Mouse (Mus musculus): ENCODE results near the gene Mtfp1. TPM values are rescaled to one million over a fixed set of nuclear protein-coding genes. Genes with fewer than 3 reads are reported as not detected.
"Not testable (repeated sequence)": the region's sequence is repeated elsewhere in the genome, so short reads cannot be mapped to it uniquely, and the experiment has no call there.

Mtfp1 gene
- polyA plus RNA-seq (2012; ENCODE audit: insufficient read depth, insufficient read length, missing spikeins), result 0.76 and 0.78 TPM in 2 replicates

- TF ChIP-seq POLR2A (IDR thresholded peaks at IDR 0.05; ENCODE audit: borderline replicate concordance, low read depth, low read length) (no peak), CTCF (IDR thresholded peaks at IDR 0.05; ENCODE audit: low read depth, low read length) (no peak)
- peak within 1 kb of the TSS; percentile 81 for H3K4me3 ChIP-seq (ENCODE audit: insufficient read depth, low read length)
- peaks cover 9% of the 10 kb centered on the region for H3K4me1 ChIP-seq (ENCODE audit: control insufficient read depth, insufficient read depth, low read length)
Observed at GRCm38 (mm10) chr11:4095171-4096053, at the start of gene Mtfp1. Gene Mtfp1, minus strand, starts transcription at chr11:4095445.

DNA sequence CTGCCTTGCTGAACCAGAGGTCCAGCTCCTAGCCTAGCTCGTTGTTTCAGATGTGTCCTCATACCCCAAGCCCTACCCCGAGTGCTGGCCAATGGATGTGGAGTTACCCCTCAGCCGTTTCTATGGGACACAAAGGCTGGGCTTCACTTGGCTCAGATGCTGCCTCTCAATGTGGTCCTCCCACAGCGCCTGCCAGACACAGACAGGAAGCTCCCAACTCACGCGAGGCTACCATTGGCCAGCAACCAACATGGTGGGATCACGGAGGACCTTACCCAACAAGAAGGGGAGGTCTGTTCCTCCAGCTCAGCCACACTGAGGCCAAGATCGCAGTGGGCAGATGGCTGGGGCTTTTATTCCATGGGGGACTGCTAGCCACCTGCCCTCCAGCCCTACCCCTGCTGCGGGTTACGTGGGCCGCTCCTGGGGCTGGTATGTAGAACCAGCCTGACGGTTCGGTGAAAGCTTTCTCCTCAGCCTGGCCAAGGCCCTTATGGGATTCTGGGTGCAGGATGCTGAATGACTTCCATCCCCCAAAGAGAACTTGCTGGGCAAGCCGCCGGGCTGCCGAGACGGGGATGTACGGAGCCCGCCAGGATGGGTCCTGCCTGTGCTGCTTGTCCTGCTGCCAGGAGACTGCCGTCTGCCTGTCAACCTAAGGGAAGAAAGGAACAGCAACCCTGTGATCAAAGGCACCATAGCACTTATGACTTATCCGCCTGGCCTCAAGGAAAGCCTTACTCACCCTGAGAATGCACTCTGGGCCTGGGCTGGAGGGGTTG, 48.2 kb upstream of the Mtfp1 start:
- no peak overlapping the region for H3K27ac ChIP-seq (ENCODE audit: insufficient read depth, low read depth, low read length)
- TF ChIP-seq CTCF (IDR thresholded peaks at IDR 0.05; ENCODE audit: low read depth, low read length) (no peak), POLR2A (IDR thresholded peaks at IDR 0.05; ENCODE audit: borderline replicate concordance, low read depth, low read length) (no peak)
- H3K4me1 ChIP-seq (ENCODE audit: control insufficient read depth, insufficient read depth, low read length), result peaks cover 7% of the 10 kb centered on the region
- H3K4me3 ChIP-seq (ENCODE audit: insufficient read depth, low read length), result no peak overlapping the region

More at GRCm38 (mm10) chr11:4095171-4096053, at the start of gene Mtfp1:
- H3K27ac ChIP-seq (ENCODE audit: insufficient read depth, low read depth, low read length), result peak within 1 kb of the TSS; percentile 61

DNA sequence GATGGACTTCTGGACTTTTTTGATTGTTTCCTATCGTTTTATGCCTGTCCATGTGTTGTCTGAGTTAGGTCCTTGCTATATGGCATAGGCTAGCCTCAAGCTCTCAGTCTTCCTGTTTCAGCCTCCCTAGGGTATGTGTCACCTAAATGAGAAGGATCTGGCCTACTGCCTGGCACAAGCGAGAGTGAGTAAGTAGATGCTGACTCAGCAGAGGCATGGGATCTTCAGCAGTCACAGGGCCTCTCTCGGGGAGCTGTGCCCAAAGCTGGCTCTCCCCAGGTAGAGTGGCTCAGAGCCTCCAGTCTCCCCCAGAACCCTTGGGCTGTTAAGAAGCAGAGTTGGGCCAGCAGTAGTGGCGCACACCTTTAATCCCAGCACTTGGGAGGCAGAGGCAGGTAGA, 47.1 kb upstream of the Mtfp1 start:
- Histone ChIP-seq H3K27ac (ENCODE audit: insufficient read depth, low read depth, low read length) (no peak overlapping the region), H3K4me3 (ENCODE audit: insufficient read depth, low read length) (no peak overlapping the region), H3K4me1 (ENCODE audit: control insufficient read depth, insufficient read depth, low read length) (peaks cover 7% of the 10 kb centered on the region)
- TF ChIP-seq CTCF (IDR thresholded peaks at IDR 0.05; ENCODE audit: low read depth, low read length) (no peak), POLR2A (IDR thresholded peaks at IDR 0.05; ENCODE audit: borderline replicate concordance, low read depth, low read length) (no peak)

GRCm38 (mm10) chr11:4141505-4141904, 46.3 kb upstream of the Mtfp1 start:
- TF ChIP-seq CTCF (IDR thresholded peaks at IDR 0.05; ENCODE audit: low read depth, low read length), result no peak
- TF ChIP-seq POLR2A (IDR thresholded peaks at IDR 0.05; ENCODE audit: borderline replicate concordance, low read depth, low read length), result no peak
- Histone ChIP-seq H3K4me1 (ENCODE audit: control insufficient read depth, insufficient read depth, low read length) (peaks cover 7% of the 10 kb centered on the region), H3K27ac (ENCODE audit: insufficient read depth, low read depth, low read length) (no peak overlapping the region), H3K4me3 (ENCODE audit: insufficient read depth, low read length) (no peak overlapping the region)

DNA sequence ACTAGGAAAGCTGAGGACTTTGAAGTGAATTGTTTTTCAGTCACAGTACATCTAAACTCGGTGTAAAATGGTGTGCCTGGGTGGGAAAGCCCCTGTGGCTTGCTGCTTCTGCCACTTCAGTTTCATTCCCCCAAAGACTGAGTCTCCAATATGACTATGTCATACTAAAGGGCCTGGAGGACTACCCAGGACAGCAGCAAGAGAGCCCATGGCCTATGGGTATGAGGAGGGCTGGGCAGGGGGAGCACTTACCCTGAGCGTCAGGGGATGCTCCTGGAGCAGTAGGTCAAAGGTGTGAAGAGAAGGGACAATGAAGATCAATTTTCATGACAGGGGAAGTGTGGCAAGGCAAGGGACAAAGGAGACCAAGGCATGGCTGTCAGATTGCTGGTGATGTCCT, 43.7 kb upstream of the Mtfp1 start:
- Histone ChIP-seq H3K4me1 (ENCODE audit: control insufficient read depth, insufficient read depth, low read length) (peaks cover 10% of the 10 kb centered on the region), H3K27ac (ENCODE audit: insufficient read depth, low read depth, low read length) (no peak overlapping the region), H3K4me3 (ENCODE audit: insufficient read depth, low read length) (no peak overlapping the region)
- TF ChIP-seq CTCF (IDR thresholded peaks at IDR 0.05; ENCODE audit: low read depth, low read length), result no peak
- no peak for TF ChIP-seq POLR2A (IDR thresholded peaks at IDR 0.05; ENCODE audit: borderline replicate concordance, low read depth, low read length)

GRCm38 (mm10) chr11:4134986-4135935, 40.0 kb upstream of the Mtfp1 start, which contains the start of gene Rnf215:
Gene Rnf215, plus strand, starts transcription at chr11:4135202.
- Histone ChIP-seq H3K4me3 (ENCODE audit: insufficient read depth, low read length) (peak within 1 kb of the TSS; percentile 79), H3K27ac (ENCODE audit: insufficient read depth, low read depth, low read length) (peak within 1 kb of the TSS; percentile 44), H3K4me1 (ENCODE audit: control insufficient read depth, insufficient read depth, low read length) (0 out of 2 replicates have a peak, but pooled peaks cover 3% of the 10 kb centered on the region)
- TF ChIP-seq CTCF (IDR thresholded peaks at IDR 0.05; ENCODE audit: low read depth, low read length) (peak; percentile 68), POLR2A (IDR thresholded peaks at IDR 0.05; ENCODE audit: borderline replicate concordance, low read depth, low read length) (0 out of 2 replicates have a peak, but pooled peaks have one; percentile 53)

- 0 out of 2 replicates have a peak, but pooled peaks cover 3% of the 10 kb centered on the region for H3K4me1 ChIP-seq (ENCODE audit: control insufficient read depth, insufficient read depth, low read length)
- no peak overlapping the region for H3K27ac ChIP-seq (ENCODE audit: insufficient read depth, low read depth, low read length)
- peak overlapping the region; percentile 38; the same call in 1 of the 2 replicates for H3K4me3 ChIP-seq (ENCODE audit: insufficient read depth, low read length)
- TF ChIP-seq CTCF (IDR thresholded peaks at IDR 0.05; ENCODE audit: low read depth, low read length) (no peak), POLR2A (IDR thresholded peaks at IDR 0.05; ENCODE audit: borderline replicate concordance, low read depth, low read length) (no peak)
Observed at GRCm38 (mm10) chr11:4134400-4134799, 39.2 kb upstream of the Mtfp1 start.

DNA sequence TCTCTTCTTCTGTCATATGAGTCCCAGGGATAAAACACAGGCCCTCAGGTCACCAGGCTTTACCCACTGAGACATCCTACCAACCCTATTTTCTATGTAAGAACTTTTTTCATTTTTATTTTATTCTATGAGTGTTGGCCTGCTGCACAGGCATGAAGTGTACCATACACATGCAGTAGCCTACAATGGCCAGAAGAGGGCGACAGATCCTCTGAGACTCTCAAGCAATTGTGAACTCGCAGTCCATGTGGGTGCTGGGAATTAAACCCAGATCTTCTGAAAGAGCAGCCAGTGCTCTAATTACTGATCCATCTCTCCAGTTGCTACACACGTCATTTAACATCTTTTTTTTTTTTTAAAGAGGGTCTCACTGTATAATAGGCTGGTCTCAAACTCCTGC, 38.2 kb upstream of the Mtfp1 start:
- TF ChIP-seq CTCF (IDR thresholded peaks at IDR 0.05; ENCODE audit: low read depth, low read length) (no peak), POLR2A (IDR thresholded peaks at IDR 0.05; ENCODE audit: borderline replicate concordance, low read depth, low read length) (no peak)
- no peak overlapping the region for H3K4me3 ChIP-seq (ENCODE audit: insufficient read depth, low read length)
- no peak overlapping the region for H3K27ac ChIP-seq (ENCODE audit: insufficient read depth, low read depth, low read length)
- 0 out of 2 replicates have a peak, but pooled peaks cover 3% of the 10 kb centered on the region for H3K4me1 ChIP-seq (ENCODE audit: control insufficient read depth, insufficient read depth, low read length)

- not testable (repeated sequence) for H3K4me3 ChIP-seq (ENCODE audit: insufficient read depth, low read length); H3K27ac ChIP-seq (ENCODE audit: insufficient read depth, low read depth, low read length); H3K4me1 ChIP-seq (ENCODE audit: control insufficient read depth, insufficient read depth, low read length)
Observed at GRCm38 (mm10) chr11:4128461-4128860, 33.2 kb upstream of the Mtfp1 start.
